Mouse (Mus musculus) lung, adult 2 months (tissue): ENCODE data around the gene Fam219a. TPM values are rescaled to one million over a fixed set of nuclear protein-coding genes. Genes with fewer than 3 reads are reported as not detected.

Experiments
- DNase-seq: peaks from one replicate; pipeline ENCODE4 v3.0.0; 2022
- H3K4me1 ChIP-seq: fragments of 200-500 bp; 2 replicates; pipeline ENCODE4 v1.6.1; 2011; ENCODE audit warnings: low read length; ENCODE audit not compliant: control insufficient read depth, insufficient read depth
- H3K4me3 ChIP-seq: fragments of 200-500 bp; replicated peaks from 2 replicates; pipeline ENCODE3; 2011; ENCODE audit warnings: low read depth, mild to moderate bottlenecking, control low read depth, low read length; ENCODE audit errors: extremely low read depth
- CTCF ChIP-seq: fragments of 200-500 bp; IDR thresholded peaks from 2 replicates; pipeline ENCODE4 v1.5.1; 2011; ENCODE audit warnings: mild to moderate bottlenecking, low read length, control low read depth; ENCODE audit not compliant: insufficient read depth
- POLR2A ChIP-seq: fragments of 200-500 bp; IDR thresholded peaks from 2 replicates; pipeline ENCODE4 v1.6.1; 2011; ENCODE audit warnings: low read depth, mild to moderate bottlenecking, control low read depth, low read length, borderline replicate concordance; ENCODE audit errors: extremely low read depth
- WGBS: fragments of 180-500 bp; shearing (Covaris S2); methylation state at CpG from one replicate; pipeline ENCODE4 v1.1.7; 2018; 5-methylcytosine and 5-hydroxymethylcytosine counted together
- polyA plus RNA-seq: library from polyadenylated mRNA; depleted of rRNA; stranded (reverse); fragments of >200 nt; gene quantifications from 2 replicates; pipeline ENCODE4 v1.2.3, GENCODE M21; 2012

The Fam219a gene
- polyA plus RNA-seq, 1 experiment = 63.5 TPM

DNA sequence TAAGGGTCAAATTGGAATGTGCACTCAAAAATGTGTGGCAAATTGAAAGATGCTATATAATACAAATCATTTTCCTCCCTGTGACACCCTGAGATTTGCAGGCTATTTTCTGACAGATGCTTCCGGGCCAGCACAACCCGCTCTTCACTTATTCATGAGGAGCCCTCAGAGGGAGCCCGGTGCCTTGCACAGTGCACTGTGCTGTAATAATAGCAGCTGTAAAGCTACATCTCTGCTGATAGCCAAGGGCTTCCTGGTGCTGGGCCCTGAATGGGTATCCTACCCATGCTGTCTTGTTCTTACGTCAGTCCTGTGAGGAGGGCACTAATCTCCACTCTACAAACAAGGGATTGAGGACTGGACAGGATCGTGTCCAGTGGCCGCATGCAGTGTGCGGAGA lies 14.0 kb upstream of the Fam219a start:
- no peak for DNase-seq
- WGBS = 86% methylated on average over 7 of the region's 7 CpGs
- H3K4me3 ChIP-seq = no peak overlapping the region
- H3K4me1 ChIP-seq = no peaks in the 10 kb centered on the region
- no peak for TF ChIP-seq CTCF
- no peak for TF ChIP-seq POLR2A

- no peak for DNase-seq
- WGBS = 35% methylated on average over 6 of the region's 6 CpGs
- Histone ChIP-seq H3K4me1 (no peaks in the 10 kb centered on the region), H3K4me3 (no peak overlapping the region)
- no peak for TF ChIP-seq CTCF
- no peak for TF ChIP-seq POLR2A
Observed at GRCm38 (mm10) chr4:41575914-41576313, 6.6 kb upstream of the Fam219a start.

DNA sequence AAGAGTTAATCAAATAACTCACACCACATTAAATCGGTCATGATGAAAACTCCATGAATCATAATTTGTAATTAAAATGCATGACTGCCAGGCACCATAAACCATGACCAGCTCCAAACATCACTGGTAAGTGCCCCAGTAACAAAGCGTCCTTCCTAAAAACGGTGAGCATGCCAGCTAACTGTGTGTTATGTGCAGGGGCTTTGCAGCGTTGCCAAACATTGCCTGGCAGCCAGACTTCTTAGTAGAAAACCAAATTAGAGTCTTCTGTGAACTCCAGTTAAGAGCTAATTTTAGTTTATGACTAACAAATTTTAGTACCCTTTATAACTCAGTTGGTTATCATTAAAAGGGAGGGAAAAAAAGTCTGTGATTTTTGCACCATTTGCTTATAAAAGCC lies 4.2 kb upstream of the Fam219a start:
- 63% methylated on average over 4 of the region's 4 CpGs for WGBS
- TF ChIP-seq POLR2A = no peak
- no peak for TF ChIP-seq CTCF
- Histone ChIP-seq H3K4me1 (no peaks in the 10 kb centered on the region), H3K4me3 (no peak overlapping the region)
- no peak for DNase-seq

GRCm38 (mm10) chr4:41571490-41571889 lies 2.2 kb upstream of the Fam219a start:
- no peak for TF ChIP-seq CTCF
- TF ChIP-seq POLR2A = no peak
- Histone ChIP-seq H3K4me3 (no peak overlapping the region), H3K4me1 (peaks cover 2% of the 10 kb centered on the region)
- WGBS = 33% methylated on average over 5 of the region's 5 CpGs
- DNase-seq = no peak

DNA sequence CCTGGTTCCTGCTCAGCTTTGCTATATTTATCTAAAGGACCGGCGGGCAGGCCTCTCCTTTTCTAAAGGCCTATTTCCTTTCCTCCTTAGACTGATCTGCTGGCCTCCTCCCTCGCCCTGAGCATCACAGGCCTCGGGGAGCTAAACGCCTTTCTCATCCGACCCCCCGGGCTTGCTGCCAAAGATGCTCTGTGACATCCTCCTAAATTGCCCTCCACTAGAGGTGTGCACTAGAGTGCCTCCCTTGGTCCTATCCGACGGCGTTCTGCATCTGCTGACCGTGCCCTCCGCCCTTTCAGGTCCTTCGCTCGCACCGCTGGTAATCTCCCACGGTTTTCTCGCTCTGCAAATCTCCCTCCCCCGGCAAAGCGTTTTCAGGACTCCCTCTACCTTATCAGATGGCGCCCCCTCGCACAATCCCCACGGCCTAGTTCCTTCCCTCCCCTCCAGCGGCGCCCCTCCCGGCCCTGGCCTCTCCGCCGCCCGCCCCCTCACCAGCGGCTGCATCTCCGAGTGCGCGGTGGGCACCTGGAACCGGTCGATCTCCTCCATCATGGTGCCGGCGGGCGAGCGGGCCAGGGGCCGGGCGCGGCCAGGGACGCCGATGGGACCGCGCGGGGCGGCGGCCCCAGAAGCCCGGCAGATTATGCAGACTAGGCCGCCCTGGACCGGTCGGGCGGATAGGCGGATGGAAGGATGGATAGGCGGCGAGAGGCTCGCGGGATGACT lies 492 bp downstream of the Fam219a start:
- WGBS = 1% methylated on average over 58 of the region's 58 CpGs
- TF ChIP-seq CTCF (no peak), POLR2A (no peak)
- DNase-seq = peak; percentile 51
- Histone ChIP-seq H3K4me1 (peaks cover 2% of the 10 kb centered on the region), H3K4me3 (peak overlapping the region; percentile 74)

DNA sequence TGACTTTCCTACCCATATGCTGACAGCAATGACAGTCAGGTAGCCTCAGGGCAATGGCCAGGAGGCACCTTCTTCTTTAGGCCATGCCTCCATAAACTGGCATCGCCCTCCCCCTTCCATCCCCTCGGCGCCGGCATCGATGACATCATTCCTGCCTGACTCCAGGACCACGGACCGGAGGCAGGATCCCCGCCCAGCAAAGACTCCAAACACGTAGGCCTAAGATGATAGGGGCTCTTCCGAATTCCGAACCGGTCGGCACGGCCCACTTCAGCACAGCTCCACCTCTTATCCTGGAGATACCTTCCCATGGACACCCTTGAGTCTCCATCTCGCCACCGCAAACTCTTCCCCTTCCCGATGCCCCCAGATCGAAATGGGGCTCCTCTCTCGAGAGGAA lies 1.1 kb downstream of the Fam219a start:
- peaks cover 2% of the 10 kb centered on the region for H3K4me1 ChIP-seq
- peak overlapping the region; percentile 74 for H3K4me3 ChIP-seq
- 13% methylated on average over 19 of the region's 19 CpGs for WGBS
- no peak for DNase-seq
- TF ChIP-seq CTCF = no peak
- TF ChIP-seq POLR2A = peak; percentile 29; the same call in 1 of the 2 replicates

- TF ChIP-seq CTCF (no peak), POLR2A (no peak)
- no peak overlapping the region for H3K4me3 ChIP-seq
- WGBS = 31% methylated on average over 3 of the region's 3 CpGs
- H3K4me1 ChIP-seq = peaks cover 2% of the 10 kb centered on the region
- DNase-seq = no peak
Observed at GRCm38 (mm10) chr4:41566123-41566522, 3.2 kb downstream of the Fam219a start.

GRCm38 (mm10) chr4:41563297-41563696 lies 6.0 kb downstream of the Fam219a start:
- H3K4me3 ChIP-seq = no peak overlapping the region
- no peak for DNase-seq
- WGBS = 87% methylated on average over 5 of the region's 5 CpGs
- TF ChIP-seq CTCF (no peak), POLR2A (no peak)
- peaks cover 2% of the 10 kb centered on the region for H3K4me1 ChIP-seq

- DNase-seq = no peak
- no peak overlapping the region for H3K4me3 ChIP-seq
- no peak for TF ChIP-seq CTCF
- TF ChIP-seq POLR2A = no peak
- 50% methylated on average over 3 of the region's 3 CpGs for WGBS
- H3K4me1 ChIP-seq = peaks cover 17% of the 10 kb centered on the region
Observed at GRCm38 (mm10) chr4:41557092-41557491, 12.2 kb downstream of the Fam219a start.

GRCm38 (mm10) chr4:41556311-41556953 lies 12.9 kb downstream of the Fam219a start:
- WGBS = 29% methylated on average over 5 of the region's 5 CpGs
- no peak for TF ChIP-seq CTCF
- TF ChIP-seq POLR2A = no peak
- peaks cover 17% of the 10 kb centered on the region for H3K4me1 ChIP-seq
- H3K4me3 ChIP-seq = no peak overlapping the region
- DNase-seq = no peak
